Mouse (Mus musculus) heart, embryonic 16.5 days (tissue): Measurements from ENCODE around the gene Aldh3a1. TPM values are rescaled to one million over a fixed set of nuclear protein-coding genes. Genes with fewer than 3 reads are reported as not detected.
"Not testable (repeated sequence)": the region's sequence is repeated elsewhere in the genome, so short reads cannot be mapped to it uniquely, and the experiment has no call there.

ENCODE experiments used
- ATAC-seq: fragments of 200-750 bp; cut with Nextera tagmentation; replicated peaks from 2 replicates; pipeline ENCODE4 v1.8.0; 2017; ENCODE audit warnings: moderate number of reproducible peaks; ENCODE audit not compliant: insufficient read depth, low FRiP score; ENCODE audit errors: extremely low read depth
- H3K27ac ChIP-seq: fragments of 300-500 bp; sonication (generic); 2 replicates; pipeline ENCODE4 v1.5.1; 2014; ENCODE audit warnings: mild to moderate bottlenecking, low read length, control low read depth, moderate library complexity
- H3K27me3 ChIP-seq: fragments of 300-500 bp; sonication (generic); 2 replicates; pipeline ENCODE4 v1.6.1; 2014; ENCODE audit warnings: low read length, mixed read lengths; ENCODE audit not compliant: control insufficient read depth, insufficient read depth
- H3K36me3 ChIP-seq: fragments of 300-500 bp; sonication (generic); 2 replicates; pipeline ENCODE4 v1.6.1; 2014; ENCODE audit not compliant: control insufficient read depth, insufficient read depth
- H3K4me1 ChIP-seq: fragments of 300-500 bp; sonication (generic); 2 replicates; pipeline ENCODE4 v1.6.1; 2014; ENCODE audit warnings: low read length, mixed read lengths; ENCODE audit not compliant: control insufficient read depth, insufficient read depth
- H3K4me2 ChIP-seq: fragments of 300-500 bp; sonication (generic); 2 replicates; pipeline ENCODE4 v1.6.1; 2014; ENCODE audit warnings: low read depth, mild to moderate bottlenecking, control low read depth, low read length
- H3K4me3 ChIP-seq: fragments of 300-500 bp; sonication (generic); 2 replicates; pipeline ENCODE4 v1.5.1; 2014; ENCODE audit warnings: mild to moderate bottlenecking, control low read depth, low read length
- H3K9ac ChIP-seq: fragments of 300-500 bp; sonication (generic); 2 replicates; pipeline ENCODE4 v1.6.1; 2014; ENCODE audit warnings: low read length, control low read depth
- H3K9me3 ChIP-seq: fragments of 300-500 bp; sonication (generic); replicated peaks from 2 replicates; pipeline ENCODE4 v1.6.1; 2016; ENCODE audit warnings: low read length; ENCODE audit not compliant: control insufficient read depth
- WGBS: fragments of 180-500 bp; shearing (Covaris S2); extraction: QIAGEN DNeasy Blood & Tissue Kit; methylation state at CpG from one replicate; pipeline ENCODE4 v1.1.7; 2014; 5-methylcytosine and 5-hydroxymethylcytosine counted together
- polyA plus RNA-seq: library from polyadenylated mRNA; unstranded; fragments of >200 nt; fragmentation: Nextera tagmentation; extraction: Ambion mirVana; gene quantifications from 2 replicates; pipeline ENCODE4 v1.2.1, GENCODE M21; 2015

The Aldh3a1 gene
- polyA plus RNA-seq, 1 experiment from 2014 or later, result 0.39 TPM

GRCm38 (mm10) chr11:61190776-61191175 lies 16.6 kb upstream of the Aldh3a1 start:
- Histone ChIP-seq H3K9me3 (no peaks in the 10 kb centered on the region), H3K27me3 (peaks cover 3% of the 10 kb centered on the region), H3K36me3 (no peaks in the 10 kb centered on the region), H3K4me2 (no peak overlapping the region), H3K4me1 (no peaks in the 10 kb centered on the region), H3K9ac (no peak overlapping the region), H3K4me3 (no peak overlapping the region), H3K27ac (no peak overlapping the region)
- no peak for ATAC-seq
- WGBS, result 70% methylated on average over 2 of the region's 2 CpGs

DNA sequence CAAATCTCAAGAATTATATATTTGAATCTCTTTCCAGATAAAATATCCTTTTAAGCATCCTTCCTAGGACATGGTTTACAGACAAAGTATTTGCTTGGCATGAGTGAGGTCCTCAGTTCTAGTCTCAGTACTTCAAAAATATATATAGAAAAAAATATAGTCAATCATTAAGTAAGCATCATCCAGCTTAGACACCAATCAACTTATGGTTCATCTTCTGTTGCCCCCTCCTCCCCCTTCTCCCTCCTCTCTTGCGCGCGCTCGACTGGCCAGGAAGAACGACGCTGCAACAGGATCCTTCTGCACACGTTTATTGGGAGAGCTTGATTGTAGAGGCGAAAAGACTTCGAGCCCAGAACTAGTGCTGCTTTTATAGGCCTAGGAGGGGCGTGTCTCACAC lies 15.2 kb upstream of the Aldh3a1 start:
- not testable (repeated sequence) for H3K27me3 ChIP-seq, H3K4me3 ChIP-seq, H3K9me3 ChIP-seq, H3K27ac ChIP-seq, ATAC-seq, H3K4me2 ChIP-seq, H3K4me1 ChIP-seq, H3K9ac ChIP-seq, H3K36me3 ChIP-seq
- 88% methylated on average over 7 of the region's 10 CpGs for WGBS

- Histone ChIP-seq H3K27me3 (peaks cover 3% of the 10 kb centered on the region), H3K36me3 (no peaks in the 10 kb centered on the region), H3K4me2 (no peak overlapping the region), H3K27ac (no peak overlapping the region), H3K9me3 (no peaks in the 10 kb centered on the region), H3K4me1 (no peaks in the 10 kb centered on the region), H3K9ac (no peak overlapping the region), H3K4me3 (no peak overlapping the region)
- ATAC-seq, result no peak
- 94% methylated on average over 2 of the region's 2 CpGs for WGBS
These were observed 14.6 kb upstream of the Aldh3a1 start for GRCm38 (mm10) chr11:61192779-61193178.

GRCm38 (mm10) chr11:61193392-61193791 lies 13.9 kb upstream of the Aldh3a1 start:
- Histone ChIP-seq H3K9ac (no peak overlapping the region), H3K4me2 (no peak overlapping the region), H3K27me3 (peaks cover 3% of the 10 kb centered on the region), H3K36me3 (no peaks in the 10 kb centered on the region), H3K9me3 (no peaks in the 10 kb centered on the region), H3K4me3 (no peak overlapping the region), H3K4me1 (no peaks in the 10 kb centered on the region), H3K27ac (no peak overlapping the region)
- peak; percentile 70; the same call in 1 of the 2 replicates for ATAC-seq
- WGBS, result 2% methylated on average over 9 of the region's 9 CpGs

- no peaks in the 10 kb centered on the region for H3K9me3 ChIP-seq
- WGBS, result 78% methylated on average over 14 of the region's 14 CpGs
- H3K4me2 ChIP-seq, result no peak overlapping the region
- ATAC-seq, result no peak
- no peaks in the 10 kb centered on the region for H3K36me3 ChIP-seq
- H3K27ac ChIP-seq, result no peak overlapping the region
- H3K27me3 ChIP-seq, result peaks cover 3% of the 10 kb centered on the region
- no peak overlapping the region for H3K4me3 ChIP-seq
- no peaks in the 10 kb centered on the region for H3K4me1 ChIP-seq
- H3K9ac ChIP-seq, result no peak overlapping the region
These were observed 10.6 kb upstream of the Aldh3a1 start for GRCm38 (mm10) chr11:61196616-61197353.

- Histone ChIP-seq H3K9me3 (no peaks in the 10 kb centered on the region), H3K4me1 (no peaks in the 10 kb centered on the region), H3K9ac (no peak overlapping the region), H3K36me3 (no peaks in the 10 kb centered on the region), H3K4me2 (no peak overlapping the region), H3K27me3 (peaks cover 3% of the 10 kb centered on the region), H3K4me3 (no peak overlapping the region), H3K27ac (no peak overlapping the region)
- ATAC-seq, result no peak
These were observed 9.4 kb upstream of the Aldh3a1 start for GRCm38 (mm10) chr11:61197935-61198334.

GRCm38 (mm10) chr11:61199620-61200362 lies 7.5 kb upstream of the Aldh3a1 start:
- H3K4me3 ChIP-seq, result no peak overlapping the region
- no peaks in the 10 kb centered on the region for H3K9me3 ChIP-seq
- H3K9ac ChIP-seq, result no peak overlapping the region
- 59% methylated on average over 4 of the region's 4 CpGs for WGBS
- no peak overlapping the region for H3K27ac ChIP-seq
- no peaks in the 10 kb centered on the region for H3K4me1 ChIP-seq
- no peaks in the 10 kb centered on the region for H3K36me3 ChIP-seq
- ATAC-seq, result no peak
- H3K4me2 ChIP-seq, result no peak overlapping the region
- no peaks in the 10 kb centered on the region for H3K27me3 ChIP-seq

GRCm38 (mm10) chr11:61202186-61202585 lies 5.2 kb upstream of the Aldh3a1 start:
- Histone ChIP-seq H3K4me3 (no peak overlapping the region), H3K27ac (no peak overlapping the region), H3K9ac (no peak overlapping the region), H3K36me3 (no peaks in the 10 kb centered on the region), H3K4me1 (peaks cover 5% of the 10 kb centered on the region; the same call in 1 of the 2 replicates), H3K27me3 (no peaks in the 10 kb centered on the region), H3K4me2 (no peak overlapping the region), H3K9me3 (no peaks in the 10 kb centered on the region)
- 73% methylated on average over 6 of the region's 6 CpGs for WGBS
- ATAC-seq, result no peak

DNA sequence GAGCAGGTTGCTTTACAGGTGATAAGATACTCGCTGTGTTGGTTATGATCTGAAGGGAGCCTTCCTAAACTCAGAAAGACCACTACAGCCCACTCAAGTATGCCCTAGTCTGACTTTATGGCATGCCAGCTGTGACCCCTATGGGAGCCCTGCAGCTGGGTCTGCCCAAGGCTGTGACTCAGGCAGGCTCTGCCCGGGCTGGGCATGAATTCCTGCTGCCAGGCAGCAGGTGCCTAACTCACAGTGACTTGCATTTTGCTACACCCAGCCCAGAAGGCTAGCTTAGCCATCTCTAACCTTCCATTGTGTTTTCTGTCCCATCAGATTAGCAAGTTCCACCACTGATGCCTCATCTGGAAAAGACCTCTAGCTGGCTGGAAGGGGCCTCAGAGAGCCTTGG lies 4.5 kb upstream of the Aldh3a1 start:
- Histone ChIP-seq H3K36me3 (no peaks in the 10 kb centered on the region), H3K4me3 (no peak overlapping the region), H3K4me1 (peaks cover 10% of the 10 kb centered on the region), H3K9me3 (no peaks in the 10 kb centered on the region), H3K27ac (no peak overlapping the region), H3K9ac (no peak overlapping the region), H3K27me3 (no peaks in the 10 kb centered on the region), H3K4me2 (no peak overlapping the region)
- no peak for ATAC-seq
- WGBS, result 78% methylated on average over 2 of the region's 2 CpGs
